Mouse (Mus musculus) liver, embryonic 11.5 days (tissue): ENCODE measurements around the gene Nemp2. TPM values are rescaled to one million over a fixed set of nuclear protein-coding genes. Genes with fewer than 3 reads are reported as not detected.

Source experiments
- ATAC-seq: fragments of 200-750 bp; cut with Nextera tagmentation; replicated peaks from 2 replicates; pipeline ENCODE4 v1.8.0; 2017; ENCODE audit warnings: moderate number of reproducible peaks, mild to moderate bottlenecking, moderate TSS enrichment, moderate library complexity; ENCODE audit not compliant: low FRiP score
- DNase-seq: peaks from one replicate; pipeline ENCODE4 v3.0.0-alpha.2; 2017; ENCODE audit warnings: low spot score
- H3K27ac ChIP-seq: fragments of 300-500 bp; sonication (generic); 2 replicates; pipeline ENCODE4 v1.5.1; 2014; ENCODE audit warnings: mild to moderate bottlenecking, low read depth, low read length, control low read depth
- H3K27me3 ChIP-seq: fragments of 300-500 bp; sonication (generic); replicated peaks from 2 replicates; pipeline ENCODE4 v1.6.1; 2014; ENCODE audit warnings: low read length, mixed read lengths; ENCODE audit not compliant: control insufficient read depth, insufficient read depth
- H3K36me3 ChIP-seq: fragments of 300-500 bp; sonication (generic); 2 replicates; pipeline ENCODE4 v1.6.1; 2014; ENCODE audit warnings: mild to moderate bottlenecking, low read length, moderate library complexity, mixed read lengths; ENCODE audit not compliant: control insufficient read depth, insufficient read depth
- H3K4me1 ChIP-seq: fragments of 300-500 bp; sonication (generic); replicated peaks from 2 replicates; pipeline ENCODE4 v1.6.1; 2014; ENCODE audit warnings: low read length, mixed read lengths; ENCODE audit not compliant: control insufficient read depth, insufficient read depth
- H3K4me2 ChIP-seq: fragments of 300-500 bp; sonication (generic); 2 replicates; pipeline ENCODE4 v1.6.1; 2014; ENCODE audit warnings: mild to moderate bottlenecking, control low read depth, moderate library complexity
- H3K4me3 ChIP-seq: fragments of 300-500 bp; sonication (generic); 2 replicates; pipeline ENCODE4 v1.5.1; 2014; ENCODE audit warnings: low read depth, low read length, control low read depth
- H3K9ac ChIP-seq: fragments of 300-500 bp; sonication (generic); 2 replicates; pipeline ENCODE4 v1.6.1; 2014; ENCODE audit warnings: low read depth, low read length, control low read depth
- H3K9me3 ChIP-seq: fragments of 300-500 bp; sonication (generic); 2 replicates; pipeline ENCODE4 v1.6.1; 2016; ENCODE audit warnings: low read length, inconsistent platforms, mixed read lengths; ENCODE audit not compliant: control insufficient read depth
- WGBS: fragments of 180-500 bp; shearing (Covaris S2); extraction: QIAGEN DNeasy Blood & Tissue Kit; methylation state at CpG from one replicate; pipeline ENCODE4 v1.1.7; 2014; 5-methylcytosine and 5-hydroxymethylcytosine counted together
- polyA plus RNA-seq: library from polyadenylated mRNA; unstranded; fragments of >200 nt; fragmentation: Nextera tagmentation; extraction: Ambion mirVana; gene quantifications from 2 replicates; pipeline ENCODE4 v1.2.1, GENCODE M21; 2014

Nemp2 gene
- 5.2 and 5.8 TPM in 2 replicates for polyA plus RNA-seq

GRCm38 (mm10) chr1:52630248-52630936, at the start of gene Nemp2:
Gene Nemp2, plus strand, starts transcription at chr1:52630703.
- no peaks in the 10 kb centered on the region for H3K9me3 ChIP-seq
- H3K4me2 ChIP-seq: peak within 1 kb of the TSS; percentile 68
- DNase-seq (peak; percentile 90), ATAC-seq (peak; percentile 92)
- H3K4me1 ChIP-seq: peaks cover 9% of the 10 kb centered on the region
- H3K36me3 ChIP-seq: no peaks in the 10 kb centered on the region
- peak within 1 kb of the TSS; percentile 84 for H3K9ac ChIP-seq
- peak within 1 kb of the TSS; percentile 64 for H3K27ac ChIP-seq
- under 1% methylated on average over 41 of the region's 44 CpGs for WGBS
- H3K27me3 ChIP-seq: no peaks in the 10 kb centered on the region
- H3K4me3 ChIP-seq: peak within 1 kb of the TSS; percentile 89

- Histone ChIP-seq H3K9ac (no peak overlapping the region), H3K4me1 (peaks cover 9% of the 10 kb centered on the region), H3K27ac (no peak overlapping the region), H3K36me3 (no peaks in the 10 kb centered on the region), H3K9me3 (no peaks in the 10 kb centered on the region), H3K4me3 (no peak overlapping the region), H3K4me2 (no peak overlapping the region), H3K27me3 (no peaks in the 10 kb centered on the region)
- ATAC-seq: no peak
- 70% methylated on average over 6 of the region's 6 CpGs for WGBS
- no peak for DNase-seq
These were observed 48.8 kb upstream of the Nemp2 start for GRCm38 (mm10) chr1:52581744-52582143.

GRCm38 (mm10) chr1:52582866-52583265, 47.6 kb upstream of the Nemp2 start:
- WGBS: 82% methylated on average over 1 of the region's 1 CpGs
- Histone ChIP-seq H3K27ac (no peak overlapping the region), H3K4me3 (no peak overlapping the region), H3K9me3 (no peaks in the 10 kb centered on the region), H3K4me2 (no peak overlapping the region), H3K4me1 (peaks cover 5% of the 10 kb centered on the region; the same call in 1 of the 2 replicates), H3K27me3 (no peaks in the 10 kb centered on the region), H3K9ac (no peak overlapping the region), H3K36me3 (no peaks in the 10 kb centered on the region)
- no peak for DNase-seq
- ATAC-seq: no peak

GRCm38 (mm10) chr1:52596982-52597646, 33.4 kb upstream of the Nemp2 start:
- no peak overlapping the region for H3K4me2 ChIP-seq
- no peak overlapping the region for H3K4me3 ChIP-seq
- no peaks in the 10 kb centered on the region for H3K27me3 ChIP-seq
- H3K9me3 ChIP-seq: no peaks in the 10 kb centered on the region
- ATAC-seq (no peak), DNase-seq (no peak)
- no peak overlapping the region for H3K27ac ChIP-seq
- H3K9ac ChIP-seq: no peak overlapping the region
- WGBS: 73% methylated on average over 11 of the region's 11 CpGs
- peaks cover 3% of the 10 kb centered on the region; the same call in 1 of the 2 replicates for H3K4me1 ChIP-seq
- no peaks in the 10 kb centered on the region for H3K36me3 ChIP-seq

GRCm38 (mm10) chr1:52597761-52598160, 32.7 kb upstream of the Nemp2 start:
- WGBS: 32% methylated on average over 11 of the region's 11 CpGs
- no peak; the same call in 1 of the 2 replicates for ATAC-seq
- H3K9ac ChIP-seq: no peak overlapping the region
- no peak overlapping the region for H3K4me3 ChIP-seq
- DNase-seq: no peak
- peak overlapping the region; percentile 3 for H3K4me2 ChIP-seq
- H3K27me3 ChIP-seq: no peaks in the 10 kb centered on the region
- no peak overlapping the region for H3K27ac ChIP-seq
- H3K4me1 ChIP-seq: peaks cover 3% of the 10 kb centered on the region; the same call in 1 of the 2 replicates
- H3K9me3 ChIP-seq: no peaks in the 10 kb centered on the region
- no peaks in the 10 kb centered on the region for H3K36me3 ChIP-seq

GRCm38 (mm10) chr1:52598361-52598760, 32.1 kb upstream of the Nemp2 start:
- no peak overlapping the region for H3K9ac ChIP-seq
- 57% methylated on average over 4 of the region's 4 CpGs for WGBS
- no peak overlapping the region for H3K27ac ChIP-seq
- no peaks in the 10 kb centered on the region for H3K9me3 ChIP-seq
- ATAC-seq (no peak), DNase-seq (no peak)
- no peaks in the 10 kb centered on the region for H3K27me3 ChIP-seq
- H3K36me3 ChIP-seq: no peaks in the 10 kb centered on the region
- peaks cover 3% of the 10 kb centered on the region; the same call in 1 of the 2 replicates for H3K4me1 ChIP-seq
- H3K4me2 ChIP-seq: no peak overlapping the region
- no peak overlapping the region for H3K4me3 ChIP-seq

GRCm38 (mm10) chr1:52601496-52601895, 29.0 kb upstream of the Nemp2 start:
- Histone ChIP-seq H3K4me1 (peaks cover 3% of the 10 kb centered on the region; the same call in 1 of the 2 replicates), H3K4me2 (no peak overlapping the region), H3K36me3 (no peaks in the 10 kb centered on the region), H3K9me3 (no peaks in the 10 kb centered on the region), H3K9ac (no peak overlapping the region), H3K4me3 (no peak overlapping the region), H3K27me3 (no peaks in the 10 kb centered on the region), H3K27ac (no peak overlapping the region)
- WGBS: 53% methylated on average over 3 of the region's 3 CpGs
- ATAC-seq (no peak), DNase-seq (no peak)

- 51% methylated on average over 1 of the region's 1 CpGs for WGBS
- Histone ChIP-seq H3K27ac (no peak overlapping the region), H3K27me3 (no peaks in the 10 kb centered on the region), H3K4me1 (no peaks in the 10 kb centered on the region), H3K36me3 (no peaks in the 10 kb centered on the region), H3K4me3 (no peak overlapping the region), H3K4me2 (no peak overlapping the region), H3K9ac (no peak overlapping the region), H3K9me3 (no peaks in the 10 kb centered on the region)
- ATAC-seq: no peak
- DNase-seq: no peak
These were observed 22.8 kb upstream of the Nemp2 start for GRCm38 (mm10) chr1:52607700-52608099.
